Mouse (Mus musculus) left cerebral cortex, adult 18-20 months (tissue): ENCODE measurements around the gene Atad3a. TPM values are rescaled to one million over a fixed set of nuclear protein-coding genes. Genes with fewer than 3 reads are reported as not detected.
"Not testable (repeated sequence)": the region's sequence is repeated elsewhere in the genome, so short reads cannot be mapped to it uniquely, and the experiment has no call there.

Source experiments
- DNase-seq, 2 experiments: peaks; one replicate each; pipeline ENCODE4 v3.0.0; 2021 to 2022; ENCODE audit warnings: low spot score in 2 of 2, mixed read lengths in 1 of 2
- long read RNA-seq, 2 experiments: library from polyadenylated mRNA; stranded (forward); transcript quantifications; one replicate each; pipeline ENCODE4 v2.0.0; 2021
- total RNA-seq, 2 experiments: library from RNA; stranded (reverse); gene quantifications; 2 replicates each; pipeline ENCODE4 v1.2.3; 2021

The Atad3a gene
- 10 to 100 TPM; 48.3 to 55.6 TPM for total RNA-seq
- long read RNA-seq, experiment 1, transcript Atad3a-201 (16 exons, 2,413 nt): major isoform, 28 of 62 reads
- long read RNA-seq, experiment 1, partial matches to known transcripts: 5 of 62 reads
- long read RNA-seq, experiment 1, other reads (novel, unspliced or antisense): 28 of 62 reads
- long read RNA-seq, experiment 2, transcript Atad3a-201 (16 exons, 2,413 nt): major isoform, 28 of 44 reads
- long read RNA-seq, experiment 2, partial matches to known transcripts: 1 of 44 reads
- long read RNA-seq, experiment 2, other reads (novel, unspliced or antisense): 15 of 44 reads

DNA sequence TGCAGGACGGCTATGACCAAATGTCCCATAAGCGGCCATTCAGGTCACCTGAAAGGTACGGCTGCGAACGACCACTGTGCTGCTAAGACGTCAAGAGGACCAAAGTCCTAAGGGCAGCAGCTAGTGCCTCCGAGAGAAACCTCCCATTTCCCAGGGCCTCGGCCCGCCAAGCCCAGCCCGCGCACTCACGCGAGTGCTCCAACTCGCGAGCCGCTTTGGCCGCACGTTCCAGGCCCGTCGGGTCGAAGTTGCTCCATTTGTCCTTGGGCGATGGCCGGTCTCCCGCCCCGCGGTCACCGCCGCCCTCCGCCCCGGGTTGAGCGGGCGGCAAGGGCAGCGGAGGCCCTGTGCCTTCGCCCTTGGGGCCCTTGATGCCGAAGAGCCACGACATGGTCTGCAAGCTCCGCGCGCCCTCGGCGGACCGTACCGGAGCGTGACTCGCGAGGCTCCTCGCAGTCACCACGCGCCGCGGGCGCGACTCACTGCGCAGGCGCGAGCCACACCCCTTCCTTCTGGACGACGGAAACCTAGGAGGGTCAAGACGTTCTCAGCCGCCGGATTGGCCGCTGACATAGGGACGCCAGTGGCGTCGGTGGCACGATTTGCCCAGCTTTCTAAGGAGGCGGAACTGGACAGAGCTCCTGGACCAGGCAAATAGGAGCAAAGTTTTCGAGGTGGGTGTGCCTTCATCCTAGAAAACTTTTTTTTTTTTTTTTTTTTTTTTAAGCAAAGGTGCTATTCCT is at the start of gene Atad3a:
TSS of gene Atad3a (minus strand) at position 481 of the 743 bp plus-strand sequence.
- DNase-seq: peak; percentile 98

GRCm38 (mm10) chr4:155807841-155808240 is 46.9 kb upstream of the Atad3a start:
- DNase-seq: no peak

DNA sequence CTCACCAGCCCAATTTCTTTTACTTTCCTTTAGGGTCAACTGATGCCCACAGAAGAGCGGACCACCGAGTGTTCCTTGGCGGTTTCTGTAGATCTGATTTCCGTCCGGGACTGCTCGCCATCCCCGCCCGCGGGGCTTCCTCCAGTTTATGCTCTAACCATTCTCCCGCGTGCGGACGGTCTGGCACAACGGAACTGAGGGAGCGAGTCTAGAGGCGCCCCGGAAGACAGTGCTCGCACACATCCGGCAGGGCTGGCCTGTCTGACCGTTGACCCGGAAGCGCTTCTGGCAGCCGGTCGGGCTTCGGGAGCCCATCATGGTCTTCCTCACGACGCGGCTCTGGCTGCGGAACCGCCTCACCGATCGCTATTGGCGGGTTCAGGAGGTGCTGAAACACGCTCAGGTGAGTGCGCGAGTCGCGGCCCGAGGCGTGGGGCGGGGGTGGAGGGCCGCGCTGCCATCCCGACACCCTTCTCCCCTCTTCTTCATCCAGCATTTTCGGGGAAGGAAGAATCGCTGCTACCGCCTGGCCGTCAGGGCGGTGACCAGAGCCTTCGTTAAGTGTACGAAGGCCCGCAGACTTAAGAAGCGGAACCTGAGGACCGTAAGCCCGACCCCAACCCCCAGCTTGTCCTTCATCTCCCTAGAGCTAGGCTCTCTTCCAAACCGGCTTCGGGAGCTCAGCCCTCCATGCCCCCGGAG is 42.6 kb upstream of the Atad3a start:
- DNase-seq: peak; percentile 95 to 98

- no peak for DNase-seq
Measured at GRCm38 (mm10) chr4:155802741-155803339, 41.9 kb upstream of the Atad3a start, which contains the start of gene Mrpl20. Gene Mrpl20, plus strand, starts transcription at chr4:155802878.

GRCm38 (mm10) chr4:155802075-155802474 is 41.2 kb upstream of the Atad3a start:
- DNase-seq: no peak

GRCm38 (mm10) chr4:155793730-155794129 is 32.8 kb upstream of the Atad3a start:
- no peak for DNase-seq

GRCm38 (mm10) chr4:155791240-155791933 is 30.5 kb upstream of the Atad3a start:
- DNase-seq: no peak

DNA sequence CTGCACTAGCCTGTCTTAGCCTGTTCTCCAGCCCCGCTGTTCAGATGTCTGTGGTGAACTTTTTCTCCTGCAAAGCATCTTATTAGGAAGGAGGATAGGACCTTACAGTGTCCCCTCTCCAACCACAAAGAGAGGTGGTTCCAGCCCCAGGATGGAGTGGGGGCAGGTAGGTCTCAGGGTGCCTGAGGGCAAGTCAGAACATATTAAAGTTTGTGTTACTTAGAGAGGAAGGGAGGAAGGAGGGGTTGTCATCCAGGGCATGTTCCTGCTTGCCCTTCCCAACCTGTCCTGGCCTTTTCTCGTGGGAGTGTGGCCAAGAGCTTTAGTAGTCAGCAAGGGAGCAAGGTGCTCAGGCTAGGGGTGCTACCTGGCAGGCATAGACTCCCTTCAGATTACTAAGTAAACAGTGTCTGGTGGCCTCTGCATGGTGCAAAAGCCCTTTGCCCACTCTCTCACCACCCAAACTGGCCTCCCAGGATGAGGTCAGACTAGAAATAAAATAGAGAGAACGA is 29.8 kb upstream of the Atad3a start:
- no peak for DNase-seq

- DNase-seq: no peak
Measured at GRCm38 (mm10) chr4:155790021-155790489, 29.2 kb upstream of the Atad3a start, which contains the start of gene Ankrd65. Gene Ankrd65, plus strand, starts transcription at chr4:155790439.

DNA sequence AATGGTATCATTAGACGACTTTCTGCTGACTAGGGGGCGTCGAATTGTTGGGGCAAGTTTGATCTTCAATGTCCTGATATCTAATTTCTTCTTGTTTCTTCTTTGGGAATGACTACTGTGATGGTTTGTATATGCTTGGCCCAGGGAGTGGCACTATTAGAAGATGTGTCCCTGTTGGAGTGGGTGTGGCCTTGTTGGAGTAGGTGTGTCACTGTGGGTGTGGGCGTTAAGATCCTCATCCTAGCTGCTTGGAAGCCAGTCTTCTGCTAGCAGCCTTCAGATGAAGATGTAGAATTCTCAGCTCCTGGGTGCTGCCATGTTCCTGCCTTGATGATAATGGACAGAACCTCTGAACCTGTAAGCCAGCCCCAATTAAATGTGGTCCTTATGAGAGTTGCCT is 27.9 kb upstream of the Atad3a start:
- not testable (repeated sequence) for DNase-seq

DNA sequence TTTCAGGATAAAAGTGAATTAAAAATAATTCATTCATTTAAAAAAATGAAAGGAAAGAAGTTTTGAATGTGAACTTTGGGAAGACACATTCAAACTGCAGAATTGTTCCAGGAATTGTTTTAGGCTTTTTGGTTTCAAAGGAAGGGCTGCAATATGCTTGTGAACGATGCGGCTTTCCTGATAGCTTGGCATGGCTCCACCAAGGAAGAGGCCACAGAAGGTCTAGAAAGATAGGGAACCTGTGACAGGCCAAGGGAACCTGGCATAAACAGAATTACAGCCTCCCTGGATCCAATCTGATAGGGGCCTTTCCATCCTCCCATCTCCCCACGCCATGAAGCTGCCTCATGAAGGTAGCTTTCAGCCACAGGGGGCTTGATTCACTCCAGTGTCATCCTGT is 27.4 kb upstream of the Atad3a start:
- DNase-seq: no peak

GRCm38 (mm10) chr4:155785819-155786218 is 24.9 kb upstream of the Atad3a start, which contains the start of gene Tmem88b:
Gene Tmem88b, minus strand, starts transcription at chr4:155785874.
- DNase-seq: no peak

GRCm38 (mm10) chr4:155785246-155785645 is 24.4 kb upstream of the Atad3a start:
- DNase-seq: no peak

DNA sequence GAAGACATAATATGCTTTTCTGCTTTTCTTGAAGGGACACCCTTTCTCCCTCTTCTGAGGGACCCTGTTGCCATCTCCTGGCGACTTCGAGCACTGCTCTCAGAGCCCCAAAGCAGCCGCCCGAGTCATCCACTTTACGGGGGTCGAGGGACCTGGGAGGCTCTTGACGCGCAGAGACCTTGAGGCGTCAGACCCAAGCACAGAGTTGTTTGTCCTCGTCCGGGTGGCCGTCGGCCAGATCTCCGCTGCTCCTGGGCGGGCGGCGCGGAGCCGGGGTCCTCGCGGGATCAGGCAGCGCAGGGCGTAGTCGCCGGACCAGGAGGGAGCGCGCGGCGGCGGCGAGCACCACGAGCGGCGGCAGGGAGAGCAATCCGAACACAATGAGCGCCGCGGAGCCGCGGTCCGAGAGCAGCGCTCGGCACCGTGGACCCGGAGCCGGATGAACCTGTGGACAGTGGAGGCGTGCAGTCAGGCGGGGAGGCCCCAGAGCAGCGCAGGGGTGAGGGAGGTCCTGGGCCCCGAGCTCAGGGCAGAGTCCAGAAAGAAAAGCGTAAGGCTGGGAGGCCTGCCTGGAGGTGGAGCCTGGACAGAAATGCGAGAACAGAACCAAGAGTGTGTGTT is 23.3 kb upstream of the Atad3a start:
- peak; percentile 78 to 82 for DNase-seq

DNA sequence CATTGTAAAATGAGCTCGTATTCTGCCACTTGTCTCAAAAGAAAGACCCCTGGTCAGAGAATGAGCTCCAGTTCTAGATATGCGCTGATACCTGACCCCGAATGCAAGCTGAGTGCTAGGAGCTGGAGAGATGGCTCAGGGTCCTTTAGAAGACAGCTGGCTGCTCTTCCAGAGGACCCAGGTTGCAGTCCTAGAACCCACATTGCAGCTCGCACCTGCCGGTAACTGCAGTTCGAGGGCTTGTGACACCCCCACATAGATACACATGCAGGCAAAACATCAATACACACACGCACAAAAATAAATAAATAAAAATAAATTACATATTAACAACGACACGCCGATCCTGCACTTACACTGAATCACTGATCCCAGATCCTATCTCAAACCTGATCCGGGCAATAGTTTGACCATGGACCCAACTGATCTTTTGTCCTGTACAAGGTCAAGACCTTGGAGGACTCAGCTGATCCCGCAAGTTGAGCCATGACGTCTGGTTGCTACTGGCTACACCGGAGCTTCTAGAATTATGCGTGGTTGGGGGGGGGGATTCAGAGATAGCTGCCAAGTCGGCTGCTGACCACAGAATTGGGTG is 22.7 kb upstream of the Atad3a start:
- no peak for DNase-seq

DNA sequence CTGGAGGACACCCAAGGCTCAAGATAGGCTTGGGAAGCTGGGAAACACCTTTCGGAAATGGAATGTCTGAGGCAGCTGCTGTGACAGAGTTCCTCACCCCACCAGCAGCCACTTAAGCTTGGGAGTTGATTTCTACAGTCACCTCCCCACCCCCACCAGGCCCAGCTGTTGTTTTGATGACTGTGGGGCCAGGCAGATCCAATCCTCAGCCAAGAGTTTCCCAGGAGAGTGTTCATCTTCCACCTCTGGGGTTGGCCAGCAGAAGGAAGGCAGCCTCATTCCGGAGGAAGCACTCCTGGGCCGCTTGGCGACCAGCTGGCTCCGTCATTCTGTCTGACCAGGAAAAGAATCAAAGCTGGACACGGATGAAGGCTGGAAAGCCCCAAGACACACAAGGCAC is 20.0 kb upstream of the Atad3a start:
- no peak for DNase-seq

DNA sequence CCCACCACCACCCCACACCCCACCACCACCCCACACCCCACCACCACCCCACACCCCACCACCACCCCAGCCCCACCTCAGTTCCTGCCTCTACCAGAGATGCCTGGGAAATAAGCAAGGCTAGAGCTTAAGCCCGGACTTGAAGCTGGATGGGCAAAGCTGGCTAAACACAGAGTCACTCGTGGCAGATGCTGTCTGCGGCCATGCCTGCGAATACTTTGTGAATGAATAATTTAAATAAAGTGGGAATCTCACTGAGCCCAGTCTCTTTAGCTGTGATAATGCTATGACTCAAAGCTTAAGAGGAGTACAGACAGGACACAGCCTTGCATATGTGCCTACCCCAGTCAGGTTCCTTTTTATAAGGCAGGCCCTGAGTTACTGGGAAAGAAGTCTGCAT is 18.6 kb upstream of the Atad3a start:
- DNase-seq: no peak

GRCm38 (mm10) chr4:155777816-155778215 is 16.9 kb upstream of the Atad3a start:
- no peak for DNase-seq

GRCm38 (mm10) chr4:155776704-155777335 is 15.9 kb upstream of the Atad3a start:
- peak in 1 of 2 experiments; percentile 49 for DNase-seq
